Mouse (Mus musculus) brain, embryonic 14.5 days (tissue): ENCODE results near the gene Snrnp40.

ENCODE experiments used
- CTCF ChIP-seq: fragments of 200-500 bp; IDR thresholded peaks from 2 replicates; pipeline ENCODE4 v1.5.1; 2012; ENCODE audit warnings: inconsistent platforms, mild to moderate bottlenecking, moderate library complexity, borderline replicate concordance; ENCODE audit not compliant: insufficient read depth, insufficient read length; ENCODE audit errors: extremely low read depth
- POLR2A ChIP-seq: fragments of 200-500 bp; IDR thresholded peaks from 2 replicates; pipeline ENCODE4 v1.6.1; 2012; ENCODE audit warnings: mild to moderate bottlenecking, inconsistent platforms, borderline replicate concordance; ENCODE audit not compliant: poor library complexity, insufficient read depth, insufficient read length, severe bottlenecking; ENCODE audit errors: extremely low read depth

- TF ChIP-seq CTCF (no peak), POLR2A (no peak)
Observed at GRCm38 (mm10) chr4:130387256-130387655, 27.3 kb downstream of the Snrnp40 start.
